Mouse (Mus musculus) bone marrow macrophage, adult 2 months (primary cell): ENCODE measurements around the gene Slc8a1.

Experiments used
- CTCF ChIP-seq: IDR thresholded peaks from 2 replicates; pipeline ENCODE4 v1.5.1; 2012; ENCODE audit warnings: low read depth, mild to moderate bottlenecking, low read length, moderate library complexity
- POLR2A ChIP-seq: IDR thresholded peaks from 2 replicates; pipeline ENCODE4 v1.6.1; 2012; ENCODE audit warnings: mild to moderate bottlenecking, low read depth, low read length, borderline replicate concordance

DNA sequence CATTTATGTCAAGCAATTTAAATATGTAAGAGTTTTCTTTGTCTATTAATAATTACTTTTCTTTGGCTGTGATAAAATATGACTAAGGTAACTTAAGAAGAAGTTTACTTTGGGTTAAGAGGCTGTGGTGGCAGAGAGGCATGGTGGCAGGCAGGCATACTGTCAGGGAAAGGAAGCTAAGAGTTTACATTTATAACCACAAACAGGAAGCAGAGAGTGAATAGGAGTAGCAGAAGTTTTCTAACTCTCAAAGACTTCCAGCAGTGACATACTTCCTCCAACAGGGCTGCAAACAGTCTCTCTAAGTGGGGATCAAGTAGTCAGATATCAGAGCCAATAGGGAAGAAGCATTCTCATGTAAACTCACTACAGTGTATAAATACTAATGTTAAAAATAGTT lies 58.6 kb downstream of the Slc8a1 start:
- TF ChIP-seq CTCF (no peak), POLR2A (no peak)
